Mouse (Mus musculus): Measurements from ENCODE around the gene Tbc1d10b.

The Tbc1d10b gene

GRCm38 (mm10) chr7:127207374-127208294, 634 bp downstream of the Tbc1d10b start:
- no peak for DNase-seq (ENCODE audit: low read depth, low spot score)

GRCm38 (mm10) chr7:127206606-127207005, 1.7 kb downstream of the Tbc1d10b start:
- DNase-seq (ENCODE audit: low read depth, low spot score), result peak; percentile 38

GRCm38 (mm10) chr7:127196484-127196883, 11.8 kb downstream of the Tbc1d10b start:
- peak; percentile 39 for DNase-seq (ENCODE audit: low read depth, low spot score)

GRCm38 (mm10) chr7:127195544-127196295, 12.5 kb downstream of the Tbc1d10b start, which contains the start of gene Cd2bp2:
Cd2bp2 (minus strand) TSS chr7:127196050.
- peak; percentile 99 for DNase-seq (ENCODE audit: low read depth, low spot score)

GRCm38 (mm10) chr7:127194633-127195029, 13.6 kb downstream of the Tbc1d10b start:
- DNase-seq (ENCODE audit: low read depth, low spot score), result peak; percentile 74

GRCm38 (mm10) chr7:127194011-127194632, 14.1 kb downstream of the Tbc1d10b start:
- DNase-seq (ENCODE audit: low read depth, low spot score), result no peak

- no peak for DNase-seq (ENCODE audit: low read depth, low spot score)
These were observed 15.3 kb downstream of the Tbc1d10b start for GRCm38 (mm10) chr7:127192989-127193388.

GRCm38 (mm10) chr7:127190672-127191071, 17.6 kb downstream of the Tbc1d10b start:
- DNase-seq (ENCODE audit: low read depth, low spot score), result no peak

GRCm38 (mm10) chr7:127188305-127189276, 19.7 kb downstream of the Tbc1d10b start:
- peak; percentile 38 for DNase-seq (ENCODE audit: low read depth, low spot score)

GRCm38 (mm10) chr7:127187351-127187750, 20.9 kb downstream of the Tbc1d10b start:
- DNase-seq (ENCODE audit: low read depth, low spot score), result peak; percentile 75

- DNase-seq (ENCODE audit: low read depth, low spot score), result peak; percentile 76
These were observed 22.7 kb downstream of the Tbc1d10b start for GRCm38 (mm10) chr7:127185601-127186000.

GRCm38 (mm10) chr7:127184720-127185119, 23.5 kb downstream of the Tbc1d10b start:
- no peak for DNase-seq (ENCODE audit: low read depth, low spot score)

- peak; percentile 84 for DNase-seq (ENCODE audit: low read depth, low spot score)
These were observed 24.4 kb downstream of the Tbc1d10b start for GRCm38 (mm10) chr7:127183828-127184227.

GRCm38 (mm10) chr7:127183345-127183744, 24.9 kb downstream of the Tbc1d10b start:
- DNase-seq (ENCODE audit: low read depth, low spot score), result no peak

GRCm38 (mm10) chr7:127181724-127182123, 26.5 kb downstream of the Tbc1d10b start:
- DNase-seq (ENCODE audit: low read depth, low spot score), result peak; percentile 68

- DNase-seq (ENCODE audit: low read depth, low spot score), result no peak
These were observed 27.5 kb downstream of the Tbc1d10b start for GRCm38 (mm10) chr7:127180783-127181182.

GRCm38 (mm10) chr7:127176937-127177336, 31.3 kb downstream of the Tbc1d10b start:
- no peak for DNase-seq (ENCODE audit: low read depth, low spot score)

- no peak for DNase-seq (ENCODE audit: low read depth, low spot score)
These were observed 41.8 kb downstream of the Tbc1d10b start for GRCm38 (mm10) chr7:127166501-127166900.

- no peak for DNase-seq (ENCODE audit: low read depth, low spot score)
These were observed 42.4 kb downstream of the Tbc1d10b start for GRCm38 (mm10) chr7:127165607-127166493.

GRCm38 (mm10) chr7:127164002-127164401, 44.3 kb downstream of the Tbc1d10b start:
- no peak for DNase-seq (ENCODE audit: low read depth, low spot score)

Measured in ZHBTc4 (cell line).